Mouse (Mus musculus) G1E (cell line): ENCODE measurements around the gene Apobec3.

Experiments used
- CTCF ChIP-seq: IDR thresholded peaks from 2 replicates; pipeline ENCODE4 v1.5.1; 2012; ENCODE audit warnings: low read depth, low read length, inconsistent platforms, mixed read lengths
- GATA1 ChIP-seq: IDR thresholded peaks from 2 replicates; pipeline ENCODE4 v1.6.1; 2012; ENCODE audit warnings: borderline replicate concordance, low read length, inconsistent platforms, mixed read lengths
- GATA2 ChIP-seq: IDR thresholded peaks from 2 replicates; pipeline ENCODE4 v1.6.1; 2012; ENCODE audit warnings: low read depth, low read length, inconsistent platforms, borderline replicate concordance

DNA sequence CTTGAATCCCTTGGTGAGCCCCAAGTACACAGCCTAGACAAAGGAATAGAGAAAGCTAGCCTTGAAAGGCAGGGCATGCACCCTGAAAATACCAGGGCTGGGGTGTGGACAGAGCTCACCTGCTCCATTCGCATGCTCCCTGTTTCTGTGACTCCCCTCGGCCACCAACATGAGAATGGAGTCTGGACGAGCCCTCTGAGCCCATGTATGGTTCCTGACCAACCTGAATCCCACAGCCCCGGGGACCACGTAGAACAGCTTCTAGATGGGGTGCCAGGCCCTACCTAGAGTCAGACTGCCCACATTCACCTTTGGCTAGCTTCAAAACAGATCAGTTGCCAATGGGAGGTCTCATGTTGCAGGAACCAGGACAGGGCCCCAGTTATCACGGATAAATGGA is 59.8 kb downstream of the Apobec3 start:
- no peak for TF ChIP-seq CTCF
- TF ChIP-seq GATA1, result no peak
- TF ChIP-seq GATA2, result no peak
